Mouse (Mus musculus) neural tube, embryonic 14.5 days (tissue): ENCODE measurements at regions not wholly inside any gene's neighbourhood (a gene's known extent, or its start where the extent isn't known, plus 50 kb on each side); places are given as distances from the start of the nearest gene placed in this dataset.

Experiments
- ATAC-seq: fragments of 200-750 bp; cut with Nextera tagmentation; 2 replicates; pipeline ENCODE4 v1.8.0; 2017; ENCODE audit warnings: low read depth, mild to moderate bottlenecking, moderate TSS enrichment, moderate library complexity
- H3K27ac ChIP-seq: fragments of 300-500 bp; sonication (generic); 2 replicates; pipeline ENCODE4 v1.5.1; 2014; ENCODE audit warnings: low read depth, mild to moderate bottlenecking, control low read depth, low read length, moderate library complexity, mixed read lengths
- H3K27me3 ChIP-seq: fragments of 300-500 bp; sonication (generic); 2 replicates; pipeline ENCODE4 v1.6.1; 2014; ENCODE audit warnings: low read length; ENCODE audit not compliant: control insufficient read depth, insufficient read depth
- H3K36me3 ChIP-seq: fragments of 300-500 bp; sonication (generic); 2 replicates; pipeline ENCODE4 v1.6.1; 2014; ENCODE audit warnings: low read length, mixed read lengths; ENCODE audit not compliant: control insufficient read depth, insufficient read depth
- H3K4me1 ChIP-seq: fragments of 300-500 bp; sonication (generic); 2 replicates; pipeline ENCODE4 v1.6.1; 2014; ENCODE audit warnings: low read length; ENCODE audit not compliant: control insufficient read depth, insufficient read depth
- H3K4me2 ChIP-seq: fragments of 300-500 bp; sonication (generic); 2 replicates; pipeline ENCODE4 v1.6.1; 2014; ENCODE audit warnings: mild to moderate bottlenecking, low read depth, low read length, control low read depth
- H3K4me3 ChIP-seq: fragments of 300-500 bp; sonication (generic); 2 replicates; pipeline ENCODE4 v1.5.1; 2014; ENCODE audit warnings: low read depth, low read length, control low read depth, mixed read lengths
- H3K9ac ChIP-seq: fragments of 300-500 bp; sonication (generic); replicated peaks from 2 replicates; pipeline ENCODE4 v1.6.1; 2014; ENCODE audit warnings: low read depth, mild to moderate bottlenecking, control low read depth, low read length, mixed read lengths
- H3K9me3 ChIP-seq: fragments of 300-500 bp; sonication (generic); 2 replicates; pipeline ENCODE4 v1.6.1; 2016; ENCODE audit warnings: low read length; ENCODE audit not compliant: control insufficient read depth
- WGBS: fragments of 180-500 bp; shearing (Covaris S2); extraction: QIAGEN DNeasy Blood & Tissue Kit; methylation state at CpG from one replicate; pipeline ENCODE4 v1.1.7; 2014; 5-methylcytosine and 5-hydroxymethylcytosine counted together

GRCm38 (mm10) chr15:17180164-17180563 is 451.6 kb downstream of the Cdh9 start:
- Histone ChIP-seq H3K4me1 (no peaks in the 10 kb centered on the region), H3K36me3 (no peaks in the 10 kb centered on the region), H3K4me3 (no peak overlapping the region), H3K27me3 (no peaks in the 10 kb centered on the region), H3K9me3 (no peaks in the 10 kb centered on the region), H3K27ac (no peak overlapping the region), H3K4me2 (no peak overlapping the region), H3K9ac (no peak overlapping the region)
- ATAC-seq: no peak
- WGBS: 24% methylated on average over 2 of the region's 2 CpGs

GRCm38 (mm10) chr15:17181358-17182022 is 452.9 kb downstream of the Cdh9 start:
- Histone ChIP-seq H3K27ac (no peak overlapping the region), H3K9me3 (no peaks in the 10 kb centered on the region), H3K36me3 (no peaks in the 10 kb centered on the region), H3K4me2 (no peak overlapping the region), H3K9ac (no peak overlapping the region), H3K4me3 (no peak overlapping the region), H3K27me3 (no peaks in the 10 kb centered on the region), H3K4me1 (no peaks in the 10 kb centered on the region)
- WGBS: 58% methylated on average over 2 of the region's 2 CpGs
- no peak for ATAC-seq

GRCm38 (mm10) chr15:17195439-17195838 is 466.9 kb downstream of the Cdh9 start:
- no peak overlapping the region for H3K4me2 ChIP-seq
- no peak overlapping the region for H3K27ac ChIP-seq
- no peak for ATAC-seq
- H3K4me1 ChIP-seq: no peaks in the 10 kb centered on the region
- H3K9ac ChIP-seq: no peak overlapping the region
- H3K9me3 ChIP-seq: no peaks in the 10 kb centered on the region
- H3K36me3 ChIP-seq: no peaks in the 10 kb centered on the region
- H3K4me3 ChIP-seq: no peak overlapping the region
- WGBS: 53% methylated on average over 5 of the region's 5 CpGs
- H3K27me3 ChIP-seq: no peaks in the 10 kb centered on the region

DNA sequence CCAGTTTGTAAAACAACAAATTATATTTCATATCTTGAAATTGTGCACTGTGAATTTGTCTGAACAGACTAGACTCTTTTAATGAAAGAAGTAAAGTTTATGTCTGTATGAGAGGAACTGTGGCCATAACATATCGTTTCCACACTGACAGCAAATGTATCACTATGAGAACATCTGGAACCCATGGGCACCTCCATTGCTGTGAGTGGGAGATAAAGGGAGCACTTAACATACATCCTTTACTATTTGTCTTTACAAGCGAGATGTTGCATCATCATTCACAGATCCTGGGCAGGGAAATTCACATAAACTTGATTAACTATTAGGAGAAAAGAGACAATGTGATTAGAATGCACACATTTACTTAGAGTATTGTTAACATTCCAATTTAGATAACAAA is 476.2 kb downstream of the Cdh9 start:
- 70% methylated on average over 2 of the region's 2 CpGs for WGBS

DNA sequence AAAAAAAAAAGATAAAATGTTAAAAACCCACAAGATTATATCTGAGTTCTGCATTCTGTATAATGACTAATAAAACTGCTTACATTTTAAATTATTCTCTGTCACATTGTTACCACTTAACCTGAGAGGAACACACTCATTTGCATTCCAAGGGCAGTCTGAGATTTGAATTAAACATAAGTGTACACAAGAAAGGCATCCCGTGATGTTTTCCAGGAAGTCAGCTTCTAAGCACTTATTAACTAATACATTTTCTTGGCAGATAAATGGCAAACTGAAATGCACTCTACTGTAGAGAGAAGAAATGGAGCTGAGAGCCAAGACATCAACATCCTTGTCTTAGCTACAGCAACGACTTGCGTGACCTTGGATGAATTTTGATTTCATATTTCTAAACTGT is 516.5 kb downstream of the Cdh9 start:
- WGBS: 62% methylated on average over 3 of the region's 3 CpGs
- no peak for ATAC-seq
- no peaks in the 10 kb centered on the region for H3K36me3 ChIP-seq

More for the DNA sequence above, 476.2 kb downstream of the Cdh9 start:
- Histone ChIP-seq H3K36me3 (no peaks in the 10 kb centered on the region), H3K27ac (no peak overlapping the region), H3K9ac (no peak overlapping the region), H3K4me1 (no peaks in the 10 kb centered on the region), H3K4me3 (no peak overlapping the region), H3K27me3 (no peaks in the 10 kb centered on the region), H3K9me3 (no peaks in the 10 kb centered on the region), H3K4me2 (no peak overlapping the region)
- ATAC-seq: no peak

GRCm38 (mm10) chr15:17289221-17289620 is 560.7 kb downstream of the Cdh9 start:
- H3K4me3 ChIP-seq: no peak overlapping the region
- no peaks in the 10 kb centered on the region for H3K36me3 ChIP-seq
- no peaks in the 10 kb centered on the region for H3K9me3 ChIP-seq
- no peaks in the 10 kb centered on the region for H3K27me3 ChIP-seq
- H3K9ac ChIP-seq: no peak overlapping the region
- ATAC-seq: no peak
- 91% methylated on average over 5 of the region's 5 CpGs for WGBS
- no peaks in the 10 kb centered on the region for H3K4me1 ChIP-seq
- no peak overlapping the region for H3K4me2 ChIP-seq
- no peak overlapping the region for H3K27ac ChIP-seq

More for the DNA sequence above, 516.5 kb downstream of the Cdh9 start:
- Histone ChIP-seq H3K4me3 (no peak overlapping the region), H3K9me3 (no peaks in the 10 kb centered on the region), H3K27me3 (no peaks in the 10 kb centered on the region), H3K9ac (no peak overlapping the region), H3K27ac (no peak overlapping the region), H3K4me2 (no peak overlapping the region), H3K4me1 (no peaks in the 10 kb centered on the region)
